Mouse (Mus musculus) liver, postnatal 0 days (tissue): ENCODE measurements around the gene Alppl2.

Experiments used
- CTCF ChIP-seq: sonication (generic); IDR thresholded peaks from 2 replicates; pipeline ENCODE4 v1.5.1; 2016; ENCODE audit warnings: antibody characterized with exemption, low read depth
- EP300 ChIP-seq: IDR thresholded peaks from 2 replicates; pipeline ENCODE4 v1.6.1; 2016; ENCODE audit warnings: antibody characterized with exemption, low read depth, mild to moderate bottlenecking

GRCm38 (mm10) chr1:87086964-87087363, 2.8 kb downstream of the Alppl2 start:
- no peak for TF ChIP-seq CTCF
- no peak for TF ChIP-seq EP300
